Mouse (Mus musculus) frontal cortex, adult (tissue): ENCODE measurements around the gene Itsn1.
A peak's percentile ranks its signal among the peaks of the same experiment; 100 is the strongest.

Source experiments
- ATAC-seq: cut with Nextera tagmentation; 2 replicates; pipeline ENCODE4 v1.9.2; 2017; ENCODE audit warnings: mild to moderate bottlenecking, moderate library complexity, mixed read lengths; ENCODE audit not compliant: low TSS enrichment

Itsn1 gene

GRCm38 (mm10) chr16:91768586-91768985, 39.5 kb downstream of the Itsn1 start:
- ATAC-seq, result no peak

DNA sequence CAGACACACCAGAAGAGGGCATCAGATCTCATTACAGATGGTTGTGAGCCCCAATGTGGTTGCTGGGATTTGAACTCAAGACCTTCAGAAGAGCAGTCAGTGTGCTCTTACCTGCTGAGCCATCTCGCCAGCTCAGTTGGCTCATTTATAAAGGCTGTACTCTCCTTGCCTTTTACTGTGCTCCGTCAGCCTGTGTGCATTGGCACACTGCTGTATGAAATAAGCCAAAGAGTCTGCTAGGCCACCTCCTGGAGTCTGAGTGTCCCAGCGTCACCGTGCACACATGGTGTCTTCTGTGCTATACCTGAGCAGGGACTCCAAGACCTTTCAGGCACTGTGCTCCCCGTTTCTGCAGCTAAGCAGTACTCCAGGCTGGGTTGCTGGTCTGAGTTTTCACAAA, 40.8 kb downstream of the Itsn1 start:
- no peak for ATAC-seq

DNA sequence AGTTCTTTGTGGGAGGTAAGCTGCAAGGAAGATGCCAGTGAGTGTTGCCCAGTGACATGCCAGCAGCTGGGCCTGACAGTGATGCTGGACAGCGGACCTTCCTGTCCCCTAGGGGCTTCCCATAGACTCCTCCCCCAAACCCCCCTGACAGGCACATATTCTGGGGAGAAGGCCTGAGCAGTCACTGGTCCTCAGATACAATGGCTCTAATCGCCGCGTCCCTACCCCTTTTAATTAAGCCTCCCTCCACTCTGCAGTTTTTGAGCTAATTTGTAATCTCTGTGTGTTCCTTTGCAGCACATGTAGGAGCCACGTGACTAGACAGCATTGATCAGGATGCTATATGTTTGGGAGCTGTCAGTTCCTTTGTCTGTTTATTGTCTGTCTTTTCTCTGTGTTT, 41.6 kb downstream of the Itsn1 start:
- no peak for ATAC-seq

DNA sequence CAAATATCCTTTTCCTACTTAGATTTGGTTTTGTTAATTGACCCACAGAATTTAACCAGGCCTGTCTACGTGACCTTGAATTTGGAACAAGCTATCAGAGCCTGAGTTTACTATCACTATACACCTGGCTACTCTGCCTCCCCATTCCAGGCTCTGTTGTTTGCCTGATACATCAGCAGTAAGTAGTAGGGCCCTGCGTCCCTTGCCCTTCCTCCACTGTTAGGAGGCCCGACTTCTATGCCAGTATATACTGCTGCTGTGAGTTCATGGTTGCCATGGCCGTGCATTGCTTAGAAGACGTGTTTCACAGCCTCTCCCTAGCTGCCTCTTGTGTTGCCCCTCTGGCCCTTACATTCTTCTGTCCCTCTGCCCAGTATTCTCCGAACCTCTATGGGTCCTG, 42.3 kb downstream of the Itsn1 start:
- ATAC-seq, result no peak

DNA sequence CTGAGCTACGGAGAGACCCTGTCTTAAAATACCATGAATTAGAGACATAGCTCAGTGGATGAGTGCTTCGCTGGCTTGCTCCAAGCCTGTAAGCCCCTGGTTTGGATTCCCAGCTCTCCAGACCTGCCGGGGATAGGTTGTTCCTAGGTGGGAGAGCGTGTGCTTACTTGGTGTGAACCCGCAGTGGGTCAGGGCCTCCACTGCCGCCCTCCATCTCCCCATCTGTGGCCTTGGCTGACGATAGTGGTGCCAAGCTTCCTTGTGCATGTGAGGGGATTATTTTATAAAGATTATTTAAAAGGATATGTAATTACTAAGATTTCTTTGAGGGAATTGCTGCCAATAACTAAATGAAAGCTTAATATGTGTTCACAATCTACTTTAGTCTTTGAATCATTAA, 43.5 kb downstream of the Itsn1 start:
- ATAC-seq, result no peak

- no peak for ATAC-seq
These were observed 50.5 kb downstream of the Itsn1 start for GRCm38 (mm10) chr16:91779576-91779975.

DNA sequence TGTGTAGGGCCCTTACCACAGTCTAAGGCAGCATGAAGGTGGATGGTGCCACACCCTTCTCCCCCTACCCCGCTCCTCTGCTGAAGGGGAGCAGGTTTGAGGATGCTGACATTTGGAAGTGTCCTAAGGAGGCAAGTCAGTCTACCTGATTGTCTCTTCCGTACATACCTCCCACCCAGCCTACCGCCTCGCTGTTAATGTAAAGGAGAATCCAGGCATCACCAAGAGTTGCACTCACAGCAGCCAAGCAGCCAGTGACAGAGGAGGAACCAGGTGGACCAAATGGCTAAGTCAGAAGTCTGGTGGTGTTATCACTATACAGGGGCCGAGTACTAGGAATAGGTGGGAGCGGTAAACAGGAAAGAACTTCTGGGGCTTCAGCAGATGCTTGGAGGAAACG, 51.1 kb downstream of the Itsn1 start:
- ATAC-seq, result no peak

DNA sequence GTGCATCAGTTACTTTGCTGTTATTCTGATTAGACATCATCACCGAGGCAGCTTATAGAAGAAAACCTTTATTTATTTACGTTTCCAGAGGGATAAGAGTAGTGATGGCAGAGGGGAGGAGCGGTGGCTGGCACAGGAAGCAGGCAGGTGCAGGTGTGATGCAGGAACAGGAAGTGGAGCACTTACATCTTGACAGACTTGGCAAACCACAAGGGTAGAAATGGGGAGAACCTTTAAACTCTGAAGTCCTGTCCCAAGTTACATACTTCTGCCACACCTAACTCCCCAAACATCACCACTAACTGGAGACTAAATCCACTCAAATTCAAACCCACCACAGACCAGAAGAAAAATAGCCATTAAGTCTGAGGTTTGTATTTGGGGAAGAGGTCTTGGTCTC, 51.7 kb downstream of the Itsn1 start:
- ATAC-seq, result no peak

DNA sequence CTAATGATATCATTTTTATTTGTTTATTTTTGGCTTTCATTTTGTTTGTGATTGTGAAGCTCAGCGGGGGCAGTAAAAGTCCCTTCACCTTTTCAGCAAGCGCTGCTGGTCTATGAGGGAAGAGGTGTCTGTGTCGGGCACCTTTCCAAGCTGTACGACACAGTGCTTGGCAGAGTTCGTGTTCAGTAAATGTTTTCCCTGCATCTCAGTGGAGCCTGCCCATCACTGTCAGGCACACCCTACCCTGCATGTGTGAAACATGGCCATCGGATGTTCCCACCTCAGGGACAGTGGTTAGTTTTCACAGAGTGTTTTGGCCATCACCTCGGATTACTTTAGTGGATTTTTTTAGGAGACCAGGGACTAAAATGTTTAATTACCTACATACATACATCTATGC, 54.1 kb downstream of the Itsn1 start:
- ATAC-seq, result no peak

- ATAC-seq, result no peak
These were observed 55.2 kb downstream of the Itsn1 start for GRCm38 (mm10) chr16:91784298-91784697.

DNA sequence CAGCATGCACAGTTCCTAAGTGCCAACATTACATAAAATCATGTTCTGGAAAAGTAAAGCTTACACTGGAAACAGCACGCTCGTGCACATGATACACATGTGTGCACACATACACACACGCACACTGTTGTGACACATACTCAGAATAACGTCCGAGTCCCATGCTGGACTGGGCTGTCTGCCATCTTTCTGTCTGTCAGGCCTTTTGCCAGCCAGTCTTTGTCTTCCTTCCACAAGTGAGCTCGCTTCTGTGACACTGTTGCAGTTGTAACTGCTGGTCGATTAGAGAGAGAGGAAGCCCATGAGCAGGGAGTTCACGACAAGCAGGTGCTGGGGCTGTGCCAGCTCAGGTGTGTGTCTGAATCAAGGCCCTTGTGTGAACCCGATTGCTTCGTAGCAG, 57.3 kb downstream of the Itsn1 start:
- ATAC-seq, result peak; percentile 20; the same call in 1 of the 2 replicates

GRCm38 (mm10) chr16:91789728-91790127, 60.6 kb downstream of the Itsn1 start:
- no peak for ATAC-seq

- no peak for ATAC-seq
These were observed 63.6 kb downstream of the Itsn1 start for GRCm38 (mm10) chr16:91792477-91793196.

GRCm38 (mm10) chr16:91793507-91794278, 64.6 kb downstream of the Itsn1 start:
- no peak for ATAC-seq

- no peak for ATAC-seq
These were observed 65.2 kb downstream of the Itsn1 start for GRCm38 (mm10) chr16:91794306-91794705.

- no peak for ATAC-seq
These were observed 66.0 kb downstream of the Itsn1 start for GRCm38 (mm10) chr16:91795044-91795443.

DNA sequence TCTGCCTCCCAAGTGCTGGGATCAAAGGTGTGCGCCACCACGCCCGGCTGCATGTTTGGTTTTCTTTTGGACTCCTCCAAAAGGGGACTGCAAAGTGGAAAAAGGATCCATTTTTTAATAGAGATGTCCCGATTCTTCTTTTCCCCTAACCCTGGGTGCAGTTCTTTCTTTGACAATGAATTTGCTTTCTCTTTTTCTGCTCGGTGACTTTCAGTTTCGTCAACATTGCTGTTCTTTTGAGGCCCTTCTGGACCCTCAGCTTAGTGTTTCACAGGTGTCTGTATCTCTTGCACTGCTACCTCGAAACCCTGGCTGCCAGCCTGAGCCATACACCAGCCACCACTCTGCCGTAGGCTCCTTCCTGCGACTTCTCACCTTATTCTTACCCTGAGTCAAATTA, 66.5 kb downstream of the Itsn1 start:
- ATAC-seq, result no peak

DNA sequence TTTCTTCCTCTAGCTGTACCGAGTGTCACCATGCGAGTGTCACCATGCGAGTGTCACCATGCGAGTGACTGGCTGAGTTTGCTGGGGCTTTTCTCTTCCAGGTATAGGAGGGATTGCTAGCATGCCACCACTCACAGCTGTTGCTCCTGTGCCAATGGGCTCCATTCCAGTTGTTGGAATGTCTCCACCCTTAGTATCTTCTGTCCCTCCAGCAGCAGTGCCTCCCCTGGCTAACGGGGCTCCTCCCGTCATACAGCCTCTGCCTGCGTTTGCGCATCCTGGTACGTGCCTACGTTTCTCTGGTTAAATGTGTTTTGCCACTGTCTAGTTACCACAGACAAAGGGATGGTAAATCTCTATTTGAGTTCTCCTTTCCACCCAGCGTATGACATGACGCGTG, 72.3 kb downstream of the Itsn1 start:
- ATAC-seq, result no peak

- no peak for ATAC-seq
These were observed 73.5 kb downstream of the Itsn1 start for GRCm38 (mm10) chr16:91802461-91803062.

DNA sequence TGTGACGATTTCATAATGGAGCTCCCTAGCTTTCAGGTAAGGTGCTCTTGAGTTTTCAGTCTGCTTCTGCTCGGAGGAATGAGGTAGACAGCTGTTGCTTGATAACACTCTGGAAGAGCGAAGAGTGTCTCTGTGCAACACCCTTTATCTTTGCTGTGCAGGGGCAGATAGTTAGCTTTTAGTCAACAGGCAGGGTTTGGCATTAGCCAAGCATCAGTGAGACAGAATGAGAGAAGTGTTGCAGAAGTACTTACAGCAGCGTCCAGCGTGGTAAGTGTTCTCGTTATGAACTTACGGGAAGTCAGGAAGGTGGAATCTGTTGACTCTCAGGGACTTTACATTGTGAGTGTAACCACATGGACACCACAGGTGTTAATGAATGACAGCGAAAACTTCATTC, 75.3 kb downstream of the Itsn1 start:
- ATAC-seq, result no peak

- no peak for ATAC-seq
These were observed 75.8 kb downstream of the Itsn1 start for GRCm38 (mm10) chr16:91804831-91805230.

GRCm38 (mm10) chr16:91810235-91810634, 81.2 kb downstream of the Itsn1 start:
- ATAC-seq, result no peak

GRCm38 (mm10) chr16:91811339-91811738, 82.3 kb downstream of the Itsn1 start:
- no peak for ATAC-seq
